Mouse (Mus musculus): ENCODE data around the gene Eef1e1. TPM values are rescaled to one million over a fixed set of nuclear protein-coding genes. Genes with fewer than 3 reads are reported as not detected.

Gene Eef1e1
- 12.0 TPM for polyA plus RNA-seq (2014; fragmentation: Illumina TruSeq; extraction: RNeasy Lipid Tissue Mini Kit (QIAGEN cat#74804); ENCODE audit: low read depth, low replicate concordance)

GRCm38 (mm10) chr13:38658528-38659280, at the start of gene Eef1e1:
Eef1e1 (minus strand) TSS chr13:38659058.

GRCm38 (mm10) chr13:38634800-38635269, 24.0 kb downstream of the Eef1e1 start, which contains the start of gene Bloc1s5:
Bloc1s5 (minus strand) TSS chr13:38635109.

Other genes starting within 250 kb of the Eef1e1 start
- 39.9 TPM for gene Txndc5, start 130.2 kb downstream of the Eef1e1 start, polyA plus RNA-seq (2014; fragmentation: Illumina TruSeq; extraction: RNeasy Lipid Tissue Mini Kit (QIAGEN cat#74804); ENCODE audit: low read depth, low replicate concordance)
- gene Bloc1s5, start 23.9 kb downstream of the Eef1e1 start, polyA plus RNA-seq (2014; fragmentation: Illumina TruSeq; extraction: RNeasy Lipid Tissue Mini Kit (QIAGEN cat#74804); ENCODE audit: low read depth, low replicate concordance) = 7.1 TPM